Mouse (Mus musculus) monocyte, adult 2 months (primary cell): ENCODE results near the gene Matn3.
"Not testable (repeated sequence)": the region's sequence is repeated elsewhere in the genome, so short reads cannot be mapped to it uniquely, and the experiment has no call there.

Source experiments
- DNase-seq, 2 experiments: peaks; one replicate each; pipeline ENCODE4 v3.0.0; 2022; ENCODE audit warnings: low spot score in 2 of 2, low read depth in 1 of 2

Gene Matn3

DNA sequence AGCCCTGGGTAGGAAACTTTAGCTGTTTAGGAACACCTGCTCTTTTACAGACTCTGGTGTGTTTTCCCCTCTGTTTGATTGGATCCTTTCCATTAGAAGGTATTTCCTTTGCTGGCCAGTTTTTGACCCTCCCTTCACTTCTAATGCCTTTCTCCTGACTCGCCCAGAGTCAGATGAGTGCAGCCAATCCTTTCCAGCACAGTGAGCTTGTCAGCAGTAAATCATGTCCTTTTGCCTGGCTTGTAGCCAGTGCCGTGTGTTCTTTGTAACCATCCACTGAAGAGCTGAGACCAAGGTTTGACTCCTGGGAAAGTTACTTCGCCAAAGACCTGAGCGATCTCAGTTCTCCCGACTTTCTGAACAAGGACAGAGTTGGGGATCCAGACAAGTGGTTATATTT is 12.4 kb upstream of the Matn3 start:
- DNase-seq, result no peak

DNA sequence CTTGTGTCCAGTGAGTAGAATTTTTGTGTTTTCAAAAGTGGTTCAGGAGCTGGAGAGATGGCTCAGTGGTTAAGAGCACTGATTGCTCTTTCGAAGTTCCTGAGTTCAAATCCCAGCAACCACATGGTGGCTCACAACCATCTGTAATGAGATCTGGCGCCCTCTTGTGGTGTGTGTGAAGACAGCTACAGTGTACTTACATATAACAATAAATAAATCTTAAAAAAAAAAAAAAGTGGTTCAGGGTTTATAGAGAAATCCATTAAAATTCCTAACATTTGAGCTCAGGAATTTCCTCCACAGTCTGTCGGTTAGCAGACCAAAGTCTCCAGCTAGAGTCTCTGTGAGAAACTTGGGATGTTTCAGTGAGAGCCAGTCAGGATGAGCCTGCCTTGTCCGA is 11.5 kb upstream of the Matn3 start:
- not testable (repeated sequence) for DNase-seq

DNA sequence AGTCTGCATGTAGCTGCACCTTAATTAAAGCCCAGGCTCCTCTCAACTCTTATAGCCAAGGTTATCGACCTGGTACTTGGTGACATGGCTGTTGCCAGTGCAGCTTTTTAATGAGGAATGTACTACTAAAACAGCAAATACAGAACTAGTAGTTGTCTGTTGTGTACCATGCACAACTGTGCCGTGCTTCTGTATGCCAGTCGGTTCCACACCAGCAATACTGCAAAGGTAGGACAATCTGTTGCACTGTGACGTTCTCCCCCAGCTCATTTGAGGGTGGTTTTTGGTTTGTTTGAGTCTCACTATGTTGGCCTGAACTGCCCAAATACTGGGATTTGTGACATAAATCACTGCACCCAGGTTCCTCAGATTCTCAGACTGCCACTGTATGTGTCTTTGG is 8.2 kb upstream of the Matn3 start:
- DNase-seq, result no peak

DNA sequence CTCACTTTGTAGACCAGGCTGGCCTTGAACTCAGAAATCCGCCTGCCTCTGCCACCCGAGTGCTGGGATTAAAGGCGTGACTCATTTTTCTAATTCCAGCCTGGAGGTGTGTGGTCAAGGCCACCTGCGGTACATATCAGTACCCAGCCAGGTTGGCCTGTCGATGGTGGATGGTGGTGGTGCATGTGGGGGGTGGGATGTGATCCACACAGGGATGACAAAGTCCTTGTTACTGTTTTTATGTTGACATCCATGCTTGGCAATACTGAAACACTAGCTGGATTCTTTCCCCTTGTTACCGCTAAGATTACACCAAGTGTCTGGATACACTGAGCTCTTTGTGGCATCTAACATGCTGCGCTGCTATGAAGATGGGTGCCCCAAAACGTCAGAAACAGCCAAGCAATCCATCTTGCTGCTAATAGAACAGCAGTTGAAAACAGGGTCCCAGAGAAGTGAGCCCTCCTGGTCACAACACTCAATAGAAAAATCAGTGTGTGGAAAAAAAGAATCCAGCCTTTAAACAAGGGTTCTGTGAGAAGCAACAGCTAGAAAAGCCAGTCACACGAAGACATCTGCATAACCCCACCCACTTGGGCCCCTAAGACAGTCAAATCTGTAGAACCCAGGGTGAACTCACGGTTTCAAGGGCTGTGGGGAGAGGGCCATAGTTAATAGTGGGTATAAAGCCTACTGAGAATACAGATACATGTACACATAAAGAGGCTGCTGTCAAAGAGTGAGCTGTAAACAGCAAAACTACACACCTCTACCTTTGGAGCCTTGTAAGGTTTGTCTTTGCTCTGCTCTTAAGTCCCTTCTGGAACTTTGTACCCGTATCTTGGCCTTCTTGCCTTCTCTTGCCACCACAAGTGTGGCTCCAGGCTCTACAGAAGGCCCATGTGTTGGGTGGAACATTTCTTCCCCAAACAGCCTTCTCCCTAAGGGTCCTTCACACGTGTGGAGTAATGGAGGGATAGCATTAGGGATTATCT is 7.4 kb upstream of the Matn3 start:
- DNase-seq, result no peak

DNA sequence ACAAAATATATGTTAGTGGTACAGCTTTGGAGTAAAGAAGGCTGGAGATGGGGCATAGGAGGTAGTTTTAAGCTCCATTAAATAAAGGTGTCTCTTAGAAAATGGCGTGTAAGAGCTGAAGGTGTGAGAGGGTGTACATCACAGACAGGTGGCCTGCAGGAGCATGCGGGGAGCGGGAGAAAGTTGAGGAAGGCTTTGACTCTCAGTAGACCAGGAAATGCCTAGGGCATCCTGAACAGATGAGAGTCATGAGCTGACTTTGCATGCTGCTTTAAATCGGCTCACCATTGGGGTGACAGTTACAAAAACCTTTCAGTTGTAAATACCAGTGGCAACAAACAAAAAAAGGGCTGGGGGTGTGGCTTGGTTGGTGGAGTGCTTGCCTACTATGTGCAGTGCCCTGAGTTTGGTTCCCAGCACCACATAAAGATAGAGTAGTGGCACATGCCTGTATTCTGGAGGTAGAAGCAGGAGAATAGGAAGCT is 6.6 kb upstream of the Matn3 start:
- no peak for DNase-seq

DNA sequence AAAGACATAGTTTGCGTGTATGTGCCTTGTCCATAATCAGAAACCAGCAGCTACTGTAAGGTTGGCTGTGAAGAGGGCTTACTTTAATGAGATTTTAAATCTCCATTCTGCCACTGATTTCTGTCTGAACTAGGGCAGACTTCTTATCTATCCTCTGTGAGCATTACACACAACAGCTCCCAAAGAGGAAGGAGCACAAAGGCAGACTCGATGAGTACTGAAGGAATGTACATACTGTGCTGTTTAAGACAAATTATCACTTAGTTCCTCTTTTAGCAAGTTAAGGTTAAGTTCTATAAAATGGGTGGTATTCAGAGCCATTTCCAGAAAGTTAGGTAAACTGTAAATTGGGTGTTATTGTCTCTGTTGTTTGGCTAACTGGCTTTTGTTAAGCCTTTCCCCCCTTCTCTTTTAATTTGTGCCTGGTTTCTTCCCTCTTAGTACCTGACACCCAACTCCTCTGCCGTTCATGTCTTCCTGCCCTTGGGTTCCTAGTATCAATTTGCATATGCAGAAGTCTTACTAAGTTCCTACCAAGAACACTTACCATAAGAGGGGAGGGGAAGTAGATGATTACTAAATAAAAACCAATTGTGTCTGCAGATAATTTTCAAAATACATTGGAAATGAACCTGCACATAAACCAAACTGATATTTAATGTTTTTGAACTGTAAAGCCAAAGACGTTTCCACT is 5.9 kb upstream of the Matn3 start:
- no peak for DNase-seq

DNA sequence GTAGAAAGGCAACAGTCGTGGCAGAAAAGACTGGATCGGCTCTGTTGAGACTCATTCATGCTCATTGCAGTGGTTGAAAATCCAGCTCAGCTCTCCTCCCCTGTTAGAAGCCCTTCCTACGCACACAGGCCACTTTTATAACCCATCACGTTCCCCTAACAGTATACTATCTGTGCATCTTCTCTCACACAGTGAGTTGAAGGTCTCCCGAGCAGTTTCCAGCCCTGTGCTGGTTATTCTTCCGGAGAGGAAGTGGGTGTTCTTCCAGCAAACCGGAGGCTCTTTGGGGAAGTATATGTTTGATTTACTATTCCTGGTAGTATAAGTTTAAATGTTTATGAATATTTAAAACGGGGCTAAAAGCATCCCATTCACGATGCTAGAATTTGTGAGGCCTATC is 566 bp upstream of the Matn3 start:
- no peak for DNase-seq

DNA sequence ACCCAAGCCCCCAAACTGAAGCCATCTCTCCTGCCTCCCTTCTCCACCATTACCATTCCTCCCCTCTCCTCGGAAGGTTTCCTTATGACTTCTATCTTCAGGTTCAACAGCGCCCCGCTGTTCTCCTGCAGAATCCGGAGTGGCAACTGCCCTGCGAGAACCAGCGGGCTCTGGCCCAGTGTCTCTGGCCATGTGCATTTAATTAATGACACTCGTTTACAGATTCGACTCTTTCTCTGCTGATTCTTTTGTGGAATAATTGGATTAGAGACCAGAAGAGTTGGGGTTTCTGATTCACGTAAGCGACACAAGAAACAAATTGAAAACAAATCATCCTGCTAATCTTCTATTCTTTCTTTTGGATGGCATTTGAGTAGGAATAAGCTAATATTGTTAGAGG is 5.4 kb downstream of the Matn3 start:
- no peak for DNase-seq

DNA sequence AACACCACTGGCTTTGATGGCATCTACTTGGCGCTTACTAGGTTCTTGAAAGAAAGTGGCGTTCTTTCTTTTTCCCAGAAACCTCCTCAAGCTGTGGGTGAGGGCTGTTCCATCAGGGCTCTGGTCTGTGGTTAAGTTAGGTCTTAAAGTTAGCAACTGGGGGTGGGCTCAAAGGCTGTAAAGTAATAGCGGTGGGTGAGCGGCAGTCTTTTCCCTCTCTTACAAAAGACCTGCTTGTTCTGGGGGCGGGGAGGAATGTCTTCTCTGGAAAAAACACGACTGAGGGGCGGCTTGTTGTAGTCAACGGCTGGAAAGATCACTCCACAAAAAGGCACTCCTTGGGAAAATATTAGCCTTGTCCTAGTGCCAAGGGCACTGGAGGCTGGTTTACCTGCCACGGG is 6.4 kb downstream of the Matn3 start:
- no peak for DNase-seq

DNA sequence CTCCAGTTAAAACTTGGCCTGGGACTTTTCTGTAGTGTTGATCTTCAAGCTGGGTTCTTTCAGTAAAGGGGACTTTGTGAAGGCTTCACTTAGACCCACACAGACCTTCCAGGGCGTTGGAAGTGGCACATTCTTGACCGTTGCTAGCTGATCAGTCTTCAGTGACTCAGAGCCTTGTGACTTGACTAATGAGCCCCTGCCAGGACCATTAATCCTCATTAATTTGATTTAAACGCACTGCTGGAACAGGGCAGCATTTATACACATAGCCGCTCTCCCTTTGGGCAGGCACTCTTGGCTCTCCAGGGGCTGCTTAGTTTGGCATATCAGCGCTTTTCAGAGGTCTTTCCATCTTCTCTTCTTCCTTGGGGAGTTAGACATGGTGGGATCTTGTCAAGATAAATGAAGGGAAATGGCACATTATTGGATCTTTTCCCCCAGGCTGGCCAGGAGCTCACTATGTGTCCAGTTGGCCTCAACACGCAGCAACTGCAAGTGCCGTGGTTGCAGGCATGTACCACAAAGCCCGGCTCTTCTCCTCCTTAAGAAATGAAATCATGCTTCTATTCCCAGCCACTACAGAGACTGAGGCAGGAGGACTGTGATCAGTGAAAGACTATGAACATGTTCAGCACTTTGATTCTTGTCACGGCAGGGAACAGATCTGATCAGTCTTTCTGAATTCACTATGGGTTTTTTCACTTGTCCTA is 14.0 kb downstream of the Matn3 start:
- no peak for DNase-seq

DNA sequence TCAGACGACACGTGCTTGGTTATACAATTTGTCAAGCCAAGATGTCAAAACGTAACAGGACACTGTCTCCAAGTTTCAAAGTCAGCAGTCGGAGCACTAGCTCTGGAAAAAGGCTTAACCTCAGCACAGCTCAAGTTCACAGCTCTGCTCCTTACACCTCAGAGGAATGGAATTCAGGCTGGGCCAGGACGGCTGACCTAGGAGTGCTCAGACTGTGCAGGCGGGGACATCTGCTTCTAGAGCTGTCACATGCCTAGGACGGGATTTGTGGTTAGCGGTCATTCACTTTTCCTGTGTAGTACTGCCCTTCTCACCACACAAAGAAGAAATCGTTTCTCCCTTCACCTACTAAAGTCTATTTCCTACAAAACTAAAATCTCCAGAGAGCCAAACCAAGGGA is 22.1 kb downstream of the Matn3 start:
- no peak for DNase-seq

DNA sequence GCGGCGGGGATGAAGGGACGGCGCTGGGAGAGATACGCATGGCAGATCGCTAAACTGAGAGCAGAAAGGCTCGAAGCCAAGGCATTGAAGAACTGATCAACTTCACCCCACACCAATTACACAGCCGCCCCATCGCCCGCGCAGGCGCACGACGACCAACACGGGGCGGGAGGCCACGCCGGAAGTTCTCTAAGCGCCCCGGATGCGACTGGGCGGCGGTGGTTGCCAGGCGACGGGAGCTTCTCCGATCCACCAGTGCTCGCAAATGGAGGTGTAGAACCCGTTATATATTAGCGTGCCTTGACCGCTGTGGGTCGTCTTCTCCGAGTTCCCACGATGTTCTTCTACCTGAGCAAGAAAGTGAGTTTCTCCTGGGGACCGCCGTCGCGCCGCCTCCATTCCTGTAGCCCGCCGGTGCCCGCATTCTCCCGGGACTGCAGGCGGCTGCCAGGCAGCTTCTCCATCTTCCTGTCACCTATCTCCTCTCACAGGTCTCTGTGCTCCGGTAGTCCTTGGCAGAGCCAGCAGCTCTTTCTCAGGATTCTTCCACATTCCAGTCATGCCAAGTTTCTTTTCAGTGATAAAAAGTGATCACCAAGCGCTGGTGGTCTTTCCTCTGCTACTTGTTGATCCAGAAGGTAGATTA is 26.2 kb downstream of the Matn3 start, which contains the start of gene Wdr35:
Gene Wdr35, plus strand, starts transcription at position 73 of the 646 bp plus-strand sequence.
- peak; percentile 52 to 79 for DNase-seq

DNA sequence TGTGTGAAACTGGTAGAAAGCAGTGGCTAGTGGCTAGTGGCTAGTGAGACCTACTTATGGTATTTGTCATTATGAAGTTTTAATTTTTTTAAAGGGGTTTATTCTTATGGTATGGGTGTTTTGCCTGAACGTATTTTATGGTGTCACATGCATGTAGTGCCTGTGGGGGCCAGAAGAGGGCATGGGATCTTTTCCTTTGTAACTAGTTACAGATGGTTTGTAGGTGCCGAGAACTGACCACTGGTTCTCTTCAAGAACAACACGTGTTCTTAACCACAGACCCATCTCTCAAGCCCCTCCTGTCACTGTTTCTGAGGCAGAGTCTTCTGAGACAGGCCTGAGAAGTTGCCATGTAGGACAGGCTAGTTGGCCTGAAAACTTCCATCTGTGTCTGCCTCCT is 27.3 kb downstream of the Matn3 start:
- DNase-seq, result no peak

DNA sequence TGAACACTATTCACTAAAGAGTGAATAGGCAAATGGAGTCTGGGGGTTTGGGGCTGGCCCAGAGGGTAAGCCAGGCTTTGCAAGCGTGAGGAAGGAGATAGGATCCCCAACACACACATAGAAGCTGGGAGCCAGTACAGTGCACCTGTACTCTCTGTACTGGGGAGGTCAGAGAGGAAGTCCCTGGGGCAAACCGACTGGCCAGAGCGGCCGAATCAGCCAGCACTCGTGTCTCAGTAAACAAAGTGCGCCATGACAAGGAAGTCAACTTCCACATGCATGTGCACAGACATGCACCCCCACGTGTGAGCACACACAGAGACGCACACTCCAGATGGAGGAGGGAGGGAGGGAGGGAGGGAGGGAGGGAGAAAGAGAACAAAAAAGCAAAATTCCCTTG is 45.5 kb downstream of the Matn3 start:
- DNase-seq, result no peak

DNA sequence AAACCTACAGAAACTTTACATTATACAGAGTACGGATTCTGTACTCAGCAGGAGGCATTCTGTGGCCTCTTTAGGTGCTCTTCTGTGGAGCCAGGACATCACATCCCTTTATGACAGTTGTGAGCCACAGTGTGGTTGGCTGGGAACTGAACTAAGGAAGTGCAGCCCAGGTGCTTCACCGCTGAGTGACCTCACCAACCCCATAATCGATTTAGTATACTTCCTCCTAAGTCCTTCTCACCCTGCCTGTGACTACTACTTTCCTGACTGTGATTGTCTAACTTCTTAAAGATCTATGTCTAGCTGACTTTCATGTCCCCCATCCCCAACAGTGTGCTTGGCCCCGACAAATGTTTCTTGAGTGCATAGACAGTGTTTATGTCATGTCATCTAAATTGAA is 50.6 kb downstream of the Matn3 start:
- no peak for DNase-seq

DNA sequence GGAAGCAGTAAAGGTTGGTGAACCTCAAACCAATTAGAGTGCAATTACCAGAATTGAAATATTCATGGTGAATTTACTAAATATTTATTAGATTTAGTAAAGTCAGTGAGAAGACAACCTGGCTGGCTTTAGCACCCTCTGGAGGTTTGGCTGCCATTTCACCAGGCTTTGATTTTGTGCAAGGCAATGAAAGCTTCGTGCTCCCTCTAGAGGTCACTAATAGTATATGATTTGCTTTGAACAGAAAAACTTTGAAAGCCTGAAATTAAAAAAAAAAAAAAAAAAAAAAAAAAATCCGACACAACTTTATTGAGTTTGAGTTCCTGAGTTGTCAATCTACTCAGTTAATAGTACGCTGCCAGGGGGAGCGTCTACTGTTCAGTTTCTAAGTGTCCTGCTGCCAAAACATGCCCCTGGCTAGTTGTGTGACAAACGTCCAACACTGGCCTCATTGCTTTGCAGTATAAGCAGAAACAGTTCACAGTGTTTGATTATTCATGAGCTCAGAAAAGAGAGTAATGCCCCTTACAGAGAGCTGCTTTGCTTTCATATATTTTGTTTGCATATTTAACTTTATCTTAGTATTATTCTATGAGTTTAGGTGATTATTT is 54.4 kb downstream of the Matn3 start:
- peak in 1 of 2 experiments; percentile 9 for DNase-seq

DNA sequence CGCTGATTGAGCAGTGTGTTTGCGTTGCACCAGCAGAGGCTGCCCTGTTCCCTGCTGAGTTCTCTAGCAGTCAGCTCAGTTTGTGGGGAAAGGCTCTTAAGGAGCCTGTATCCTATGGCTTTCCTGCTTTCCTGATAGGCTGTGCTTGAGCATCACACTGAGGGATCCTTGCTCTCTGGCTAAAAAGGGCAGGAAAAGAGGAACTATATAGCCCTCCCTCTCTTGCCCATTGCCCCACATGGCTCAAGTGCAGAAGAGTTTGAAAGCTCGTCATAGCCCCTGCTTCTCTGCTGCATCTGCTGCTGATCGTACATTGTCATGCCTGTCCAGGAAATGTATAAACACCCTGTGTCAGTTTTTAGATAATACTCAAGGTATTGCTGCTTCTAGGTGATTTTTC is 59.4 kb downstream of the Matn3 start:
- no peak for DNase-seq

DNA sequence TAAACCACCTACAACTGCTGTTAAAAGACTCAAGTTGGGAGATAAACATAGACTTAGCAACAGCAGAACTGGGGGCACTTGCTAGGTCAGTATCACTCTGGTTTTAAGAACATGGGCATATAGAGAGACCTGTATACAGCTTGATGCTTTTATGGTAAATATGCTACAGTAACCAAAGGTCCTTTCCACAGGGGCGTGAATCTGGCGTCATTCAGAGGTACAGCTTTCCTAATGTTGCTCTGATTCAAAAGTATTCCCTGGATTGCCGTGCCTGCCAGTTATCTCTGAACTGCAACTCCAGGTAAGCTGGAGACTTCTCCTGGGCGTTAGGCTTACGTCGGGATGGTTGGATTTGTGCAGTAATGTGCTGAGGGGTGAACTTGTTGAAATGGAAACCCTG is 60.1 kb downstream of the Matn3 start:
- DNase-seq, result no peak

DNA sequence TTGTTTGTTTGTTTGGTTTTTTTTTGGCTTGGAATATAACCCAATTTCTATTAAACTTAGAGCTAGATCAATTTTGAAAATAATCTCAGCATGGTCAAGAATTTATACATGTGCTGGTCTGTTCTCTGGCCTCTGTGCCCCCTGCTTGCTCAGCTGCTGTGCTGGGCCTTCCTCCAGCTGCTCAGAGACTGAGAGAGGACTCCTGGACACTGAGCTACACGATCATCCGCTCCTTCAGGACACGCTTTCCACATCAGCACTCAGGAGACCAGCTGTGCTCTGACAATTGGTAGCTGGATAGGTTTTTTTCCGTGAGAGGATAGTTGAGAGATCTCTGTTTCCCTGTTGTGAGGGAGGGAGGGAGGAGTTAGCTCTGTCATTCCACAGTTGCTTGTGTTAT is 62.6 kb downstream of the Matn3 start:
- DNase-seq, result no peak

DNA sequence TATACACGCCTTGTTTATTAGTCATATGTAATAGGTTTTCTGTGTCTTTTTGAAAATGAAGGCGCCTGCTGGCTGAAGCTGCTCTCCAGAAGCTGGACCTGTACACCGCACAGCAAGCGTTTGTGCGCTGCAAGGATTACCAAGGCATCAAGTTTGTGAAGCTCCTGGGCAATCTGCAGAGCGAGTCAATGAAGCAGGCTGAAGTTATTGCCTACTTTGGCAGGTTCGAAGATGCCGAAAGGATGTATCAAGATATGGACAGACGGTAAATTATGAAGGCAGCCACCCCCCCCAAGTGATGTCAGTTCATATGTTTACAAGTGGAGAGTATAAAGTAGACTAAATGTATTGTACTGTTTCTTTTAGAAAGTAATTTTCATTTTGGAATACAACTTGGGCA is 68.6 kb downstream of the Matn3 start:
- no peak for DNase-seq

DNA sequence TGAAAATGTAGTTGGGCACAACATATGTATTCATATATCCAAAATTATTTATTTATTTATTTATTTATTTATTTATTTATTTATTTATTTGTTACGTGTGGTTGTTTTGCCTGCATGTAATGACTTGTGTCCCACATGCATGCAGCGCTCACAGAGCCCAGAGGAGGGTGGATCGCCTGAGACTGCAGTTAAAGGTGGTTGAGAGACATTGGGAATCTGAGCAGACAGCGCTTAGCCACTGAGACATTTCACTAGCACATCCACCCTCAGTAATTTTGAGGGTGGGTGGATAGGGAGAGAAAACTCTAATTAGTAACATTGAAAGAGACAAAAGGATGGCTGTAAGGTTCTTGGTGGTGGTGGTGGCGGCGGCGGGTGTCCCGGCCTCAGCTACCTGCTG is 72.7 kb downstream of the Matn3 start:
- DNase-seq, result no peak
